Mouse (Mus musculus) heart, postnatal 36 days (tissue): Measurements from ENCODE around the gene Klc4. TPM values are rescaled to one million over a fixed set of nuclear protein-coding genes. Genes with fewer than 3 reads are reported as not detected.

Experiments used
- DNase-seq, 2 experiments: peaks; one replicate each; pipeline ENCODE4 v3.0.0; 2021 to 2022
- intact Hi-C: fragments of 180-260 bp; cut with DNase I; formaldehyde crosslinking; loops from one replicate; pipeline ENCODE4 v1.15.1; 2025
- total RNA-seq, 2 experiments: library from RNA; stranded (reverse); gene quantifications; 2 replicates each; pipeline ENCODE4 v1.2.3; 2021

The Klc4 gene
- total RNA-seq, 2 experiments from 2014 or later = 24.5 to 29.1 TPM

GRCm38 (mm10) chr17:46624598-46624997 is 21.2 kb downstream of the Klc4 start:
- no peak for DNase-seq
- intact Hi-C loops = no loop called here

GRCm38 (mm10) chr17:46623819-46624557 is 21.8 kb downstream of the Klc4 start:
- intact Hi-C loops = no loop called here
- no peak for DNase-seq

GRCm38 (mm10) chr17:46622269-46622668 is 23.6 kb downstream of the Klc4 start:
- intact Hi-C loops = no loop called here
- DNase-seq = no peak

- peak; percentile 57 to 58 for DNase-seq
- intact Hi-C loops = no loop called here
Measured at GRCm38 (mm10) chr17:46621324-46621723, 24.5 kb downstream of the Klc4 start.

GRCm38 (mm10) chr17:46619683-46620357 is 26.0 kb downstream of the Klc4 start:
- intact Hi-C loops = no loop called here
- no peak for DNase-seq

- intact Hi-C loops = no loop called here
- no peak for DNase-seq
Measured at GRCm38 (mm10) chr17:46618769-46619682, 26.8 kb downstream of the Klc4 start.

GRCm38 (mm10) chr17:46618394-46618768 is 27.4 kb downstream of the Klc4 start:
- DNase-seq = no peak
- intact Hi-C loops = no loop called here

- no peak for DNase-seq
- intact Hi-C loops = no loop called here
Measured at GRCm38 (mm10) chr17:46617799-46618198, 28.0 kb downstream of the Klc4 start.

- intact Hi-C loops = no loop called here
- DNase-seq = no peak
Measured at GRCm38 (mm10) chr17:46613229-46613628, 32.6 kb downstream of the Klc4 start.

- intact Hi-C loops = no loop called here
- no peak for DNase-seq
Measured at GRCm38 (mm10) chr17:46612820-46613219, 33.0 kb downstream of the Klc4 start.

- DNase-seq = no peak
- intact Hi-C loops = no loop called here
Measured at GRCm38 (mm10) chr17:46612189-46612588, 33.6 kb downstream of the Klc4 start.

- DNase-seq = no peak
- intact Hi-C loops = no loop called here
Measured at GRCm38 (mm10) chr17:46611316-46611715, 34.5 kb downstream of the Klc4 start.

- intact Hi-C loops = no loop called here
- DNase-seq = peak; percentile 42 to 49
Measured at GRCm38 (mm10) chr17:46609721-46610514, 35.9 kb downstream of the Klc4 start.

- intact Hi-C loops = no loop called here
- no peak for DNase-seq
Measured at GRCm38 (mm10) chr17:46605987-46606386, 39.8 kb downstream of the Klc4 start.

GRCm38 (mm10) chr17:46605126-46605525 is 40.7 kb downstream of the Klc4 start:
- intact Hi-C loops = no loop called here
- DNase-seq = no peak

- no peak for DNase-seq
- intact Hi-C loops = loop anchor here (5.0 kb wide), 1 partner anchor 34 kb away; no protein-coding TSS in a partner anchor
Measured at GRCm38 (mm10) chr17:46603229-46603628, 42.6 kb downstream of the Klc4 start.

- intact Hi-C loops = loop anchor here (5.0 kb wide), 1 partner anchor 35 kb away; no protein-coding TSS in a partner anchor
- no peak for DNase-seq
Measured at GRCm38 (mm10) chr17:46602212-46602611, 43.6 kb downstream of the Klc4 start.

- DNase-seq = no peak
- intact Hi-C loops = loop anchor here (5.0 kb wide), 1 partner anchor 37 kb away; no protein-coding TSS in a partner anchor
Measured at GRCm38 (mm10) chr17:46600569-46600968, 45.3 kb downstream of the Klc4 start.

- intact Hi-C loops = no loop called here
- DNase-seq = no peak
Measured at GRCm38 (mm10) chr17:46598963-46599362, 46.9 kb downstream of the Klc4 start.

GRCm38 (mm10) chr17:46597956-46598355 is 47.9 kb downstream of the Klc4 start:
- no peak for DNase-seq
- intact Hi-C loops = no loop called here
